Mouse (Mus musculus) c-Kit-positive CD71-positive TER-119-positive erythroid progenitor cells, embryonic 14.5 days (primary cell): ENCODE measurements around the gene Xpc.

Experiments used
- DNase-seq: peaks from one replicate; pipeline ENCODE4 v3.0.0-alpha.2; 2013; ENCODE audit warnings: low spot score

Gene Xpc

DNA sequence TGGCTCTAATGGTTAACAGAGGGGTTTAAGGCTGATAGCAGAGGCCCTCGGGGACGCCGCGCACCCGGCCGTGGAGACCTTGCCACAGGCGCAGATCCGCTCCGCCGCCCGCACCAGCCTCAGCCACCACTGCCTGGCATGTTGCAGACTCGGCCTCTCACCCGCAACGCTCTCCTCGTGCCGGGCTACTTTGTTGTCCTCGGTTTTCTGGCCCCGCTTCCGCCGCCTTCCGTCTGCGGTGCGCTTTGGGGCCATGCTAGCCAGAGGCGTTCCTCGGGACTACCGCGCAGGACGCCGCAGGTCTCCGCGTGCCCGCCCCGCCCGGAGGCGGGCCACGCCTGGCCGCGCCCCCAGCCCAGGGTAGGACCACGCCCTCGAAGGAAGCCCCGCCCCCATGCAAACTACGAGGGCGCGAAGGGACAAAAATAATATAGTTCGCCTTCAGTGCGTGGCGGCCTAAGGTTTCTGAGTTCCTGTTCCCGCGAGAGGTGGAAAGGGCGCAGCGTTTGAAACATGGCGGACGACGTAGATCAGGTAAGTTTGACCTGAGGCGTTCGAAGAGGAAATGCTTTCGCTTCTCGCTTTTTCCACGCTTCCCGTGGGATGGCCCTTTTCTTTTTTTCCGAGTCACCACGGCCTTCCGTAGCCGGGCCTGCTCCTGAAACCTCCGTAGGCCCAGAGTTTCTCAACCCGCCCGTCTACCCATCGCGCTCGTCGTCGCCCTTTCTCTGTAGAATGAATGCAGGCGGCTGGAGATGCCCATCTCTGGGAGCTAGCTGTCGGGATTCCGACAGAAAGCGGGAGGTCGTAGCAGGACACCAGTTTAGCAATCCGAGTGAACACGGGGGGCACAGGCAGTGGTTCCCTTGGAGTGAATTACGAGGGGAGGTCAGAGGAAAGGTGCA, at the start of gene Xpc, which contains the start of gene Lsm3:
Gene Xpc, minus strand, starts transcription at position 344 of the 905 bp plus-strand sequence.
Gene Lsm3, plus strand, starts transcription at position 384 of the 905 bp plus-strand sequence.
- DNase-seq: peak; percentile 96

DNA sequence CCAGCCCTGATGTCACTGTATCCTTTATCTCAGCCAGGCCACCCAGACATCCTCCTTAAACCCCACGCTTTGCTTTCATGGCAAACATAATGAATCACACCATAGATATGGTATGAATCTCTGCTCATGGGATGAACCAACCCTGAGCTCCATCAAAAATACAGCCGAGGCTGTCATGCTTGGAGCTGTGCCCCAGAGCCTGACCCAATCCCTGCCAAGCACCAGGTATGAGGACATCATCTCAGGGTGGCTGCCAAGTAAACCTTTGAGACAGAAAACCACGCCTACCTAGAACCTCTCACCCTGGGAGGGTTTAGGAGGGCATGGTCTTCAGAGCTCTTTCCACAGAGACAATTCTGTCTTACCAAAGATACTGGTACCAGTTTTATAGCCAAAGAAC, 47.3 kb upstream of the Xpc start:
- no peak for DNase-seq

- DNase-seq: no peak
These were observed 44.5 kb upstream of the Xpc start for GRCm38 (mm10) chr6:91560186-91560585.

GRCm38 (mm10) chr6:91559371-91559770, 43.7 kb upstream of the Xpc start:
- no peak for DNase-seq

DNA sequence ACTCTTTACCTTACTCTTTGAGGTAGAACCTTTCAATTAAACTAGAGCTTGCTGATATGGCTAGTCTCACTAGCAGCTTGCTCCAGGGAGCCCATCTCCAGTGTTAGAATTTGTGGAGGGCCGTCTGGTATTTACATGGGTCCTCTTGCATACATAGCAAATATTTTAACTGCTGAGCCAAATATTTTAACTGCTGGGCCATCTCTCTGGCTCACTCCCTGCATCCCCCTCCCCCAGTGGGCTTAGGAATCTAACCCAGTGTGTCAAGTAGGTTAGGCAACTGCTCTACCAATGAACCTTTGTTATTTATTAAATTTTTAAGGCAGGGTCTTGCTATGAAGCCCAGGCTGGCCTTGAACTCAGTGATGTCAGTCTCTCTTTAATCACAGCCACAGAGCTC, 42.9 kb upstream of the Xpc start:
- no peak for DNase-seq

- no peak for DNase-seq
These were observed 37.0 kb upstream of the Xpc start for GRCm38 (mm10) chr6:91552693-91553092.

DNA sequence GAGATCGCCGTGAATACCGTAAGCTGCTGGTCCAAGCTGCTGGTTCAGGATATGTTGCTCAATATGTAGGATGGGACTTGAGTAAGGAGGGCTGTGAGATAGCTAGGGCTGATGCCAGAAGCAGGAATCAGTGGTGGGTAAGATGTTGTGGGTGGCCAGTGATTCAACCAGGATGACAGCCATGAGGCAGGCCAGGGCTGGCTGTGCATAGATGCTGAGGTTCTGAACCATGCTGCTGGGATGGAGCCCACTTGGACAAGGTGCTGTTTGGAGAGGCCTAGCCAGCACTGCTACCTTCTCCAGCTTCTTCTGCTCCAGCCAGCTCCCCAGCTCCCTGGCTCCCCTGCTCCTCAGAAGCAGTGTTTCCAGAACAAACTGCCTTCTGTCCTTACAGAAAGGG, 36.0 kb upstream of the Xpc start:
- no peak for DNase-seq

- DNase-seq: no peak
These were observed 33.9 kb upstream of the Xpc start for GRCm38 (mm10) chr6:91549621-91550020.

DNA sequence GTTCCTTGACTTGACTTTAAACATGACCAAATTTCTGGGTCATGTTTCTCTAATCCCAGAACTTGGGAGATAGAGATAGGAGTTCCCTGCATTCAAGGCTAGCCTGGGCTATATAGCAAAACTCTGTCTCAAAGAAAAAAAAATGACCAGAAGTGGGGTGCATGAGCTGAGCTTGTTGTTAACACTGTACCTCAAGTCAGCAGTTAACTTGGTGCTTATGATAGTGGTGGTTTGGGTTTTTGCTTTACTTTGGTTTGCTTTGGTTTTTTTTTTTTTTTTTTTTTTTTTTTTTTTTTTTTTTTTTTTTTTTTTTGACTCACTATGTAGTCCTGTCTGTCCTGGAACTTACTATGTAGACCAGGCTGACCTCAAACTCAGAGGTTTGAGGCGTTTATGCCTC, 31.6 kb upstream of the Xpc start:
- DNase-seq: no peak

GRCm38 (mm10) chr6:91546241-91546884, 30.7 kb upstream of the Xpc start:
- DNase-seq: no peak

GRCm38 (mm10) chr6:91543056-91543455, 27.4 kb upstream of the Xpc start:
- DNase-seq: no peak

DNA sequence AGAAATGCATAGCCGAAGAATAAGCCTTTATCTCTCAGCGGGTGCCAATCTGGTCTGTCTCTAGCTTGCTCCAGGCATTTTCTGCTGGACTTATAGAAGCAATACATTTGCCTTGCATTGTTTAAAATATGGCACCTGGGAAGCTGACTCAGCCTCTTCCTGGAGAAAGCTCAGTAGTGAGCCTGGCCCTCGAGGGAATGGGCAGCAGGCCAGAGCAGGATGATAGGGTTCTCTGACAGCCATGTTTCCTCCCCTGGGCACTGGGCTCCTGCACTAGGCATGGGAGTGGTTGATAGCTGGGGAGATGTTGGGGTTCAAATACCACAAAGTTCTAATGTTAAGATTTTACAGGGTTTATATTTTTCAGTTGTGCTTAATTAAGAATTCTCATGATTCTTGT, 25.6 kb upstream of the Xpc start:
- no peak for DNase-seq

DNA sequence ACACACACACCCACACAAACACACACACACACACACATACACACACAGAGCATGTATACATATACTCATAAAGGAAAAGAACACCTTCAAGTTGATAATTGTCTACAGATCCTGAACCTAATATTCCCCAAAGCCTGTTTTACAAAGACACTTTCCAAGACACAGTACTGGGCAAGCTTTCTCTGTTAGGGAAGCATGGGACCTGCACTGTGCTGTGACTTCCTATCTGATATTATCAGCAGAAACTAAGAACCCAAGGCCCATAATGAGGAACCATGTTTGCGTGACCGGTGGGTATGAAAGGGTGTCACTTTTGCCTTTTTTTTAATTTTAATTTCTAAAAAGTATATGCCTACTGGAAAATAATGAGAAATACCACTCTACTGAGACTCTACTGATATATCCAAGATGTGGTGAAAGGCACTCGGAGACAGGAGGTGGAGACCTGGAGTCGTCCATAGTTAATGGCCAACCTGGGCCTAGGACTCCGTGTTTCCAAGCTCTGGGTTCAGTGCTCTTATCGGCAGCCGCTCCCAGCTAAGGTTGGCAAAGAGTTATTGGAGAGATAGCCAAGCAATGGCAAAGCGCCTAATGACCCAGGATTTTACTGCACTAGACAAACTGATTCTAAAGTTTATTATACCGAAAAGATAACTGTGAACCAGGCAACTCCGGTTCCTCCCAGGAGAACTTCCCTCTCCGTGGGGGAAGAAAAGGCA, 20.5 kb upstream of the Xpc start:
- no peak for DNase-seq

GRCm38 (mm10) chr6:91535231-91535630, 19.5 kb upstream of the Xpc start:
- no peak for DNase-seq

DNA sequence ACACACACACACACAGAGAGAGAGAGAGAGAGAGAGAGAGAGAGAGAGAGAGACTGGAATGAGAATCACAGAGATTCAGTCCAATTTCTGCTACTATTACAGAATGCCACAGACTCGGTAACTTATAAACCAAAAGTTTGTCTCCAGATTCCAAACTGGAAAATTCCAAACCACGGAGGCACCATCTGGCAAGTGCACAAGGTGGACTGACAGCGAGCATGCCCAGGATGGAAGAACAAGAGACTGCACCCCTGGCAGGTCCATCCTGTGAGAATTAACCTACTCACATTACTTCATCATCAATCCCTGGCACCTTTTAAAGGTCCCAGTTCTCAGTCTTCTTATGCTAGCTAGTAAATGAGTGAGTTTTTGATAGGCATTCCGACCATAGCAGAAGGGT, 18.6 kb upstream of the Xpc start:
- DNase-seq: no peak

DNA sequence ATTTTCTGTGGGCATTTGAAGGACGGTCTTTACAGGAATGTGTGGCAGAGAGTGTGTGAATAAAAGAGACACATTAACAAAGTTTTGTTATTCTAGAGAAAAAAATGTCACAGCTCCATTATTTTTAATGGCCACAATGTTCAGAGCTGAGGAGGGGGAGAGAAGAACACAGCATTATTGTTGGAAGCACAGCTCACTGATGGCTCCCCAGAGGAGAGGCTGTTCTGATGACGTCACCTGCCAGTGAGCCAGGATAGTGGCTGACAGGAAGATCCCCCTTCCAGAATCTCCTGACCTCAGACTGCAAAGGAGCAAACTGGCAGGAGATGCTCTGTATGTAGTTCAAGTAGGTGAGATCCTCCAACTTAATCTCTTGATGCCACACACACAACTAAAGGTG, 18.1 kb upstream of the Xpc start:
- DNase-seq: no peak

- DNase-seq: no peak
These were observed 17.7 kb upstream of the Xpc start for GRCm38 (mm10) chr6:91533359-91533758.

- DNase-seq: no peak
These were observed 17.0 kb upstream of the Xpc start for GRCm38 (mm10) chr6:91532661-91533060.

GRCm38 (mm10) chr6:91531276-91531675, 15.6 kb upstream of the Xpc start:
- DNase-seq: no peak

DNA sequence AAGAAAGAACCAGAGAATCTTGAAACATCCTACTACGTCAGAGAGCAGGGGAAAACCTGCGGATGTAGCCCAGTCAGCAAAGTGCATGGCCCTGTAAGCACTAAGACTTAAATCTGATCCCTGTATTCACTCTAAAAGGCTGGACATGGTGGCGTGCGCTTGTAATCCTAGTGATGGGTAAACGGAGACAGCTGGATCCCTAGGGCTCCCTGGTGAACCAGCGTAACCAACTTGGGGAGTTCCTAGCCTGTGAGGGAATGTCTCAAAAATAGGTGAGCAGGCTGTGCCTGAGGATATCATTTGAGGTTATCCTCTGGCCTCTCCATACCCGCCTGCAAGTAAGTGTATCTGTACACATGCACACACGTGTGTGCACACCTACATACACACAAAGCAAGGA, 15.0 kb upstream of the Xpc start:
- no peak for DNase-seq

- DNase-seq: no peak
These were observed 12.6 kb upstream of the Xpc start for GRCm38 (mm10) chr6:91528265-91528664.

- DNase-seq: peak; percentile 16
These were observed 11.7 kb upstream of the Xpc start for GRCm38 (mm10) chr6:91527227-91527860.
